Mouse (Mus musculus): ENCODE data around the gene Trappc13.
"Not testable (repeated sequence)": the region's sequence is repeated elsewhere in the genome, so short reads cannot be mapped to it uniquely, and the experiment has no call there.

Gene Trappc13

GRCm38 (mm10) chr13:104177796-104178649, at the start of gene Trappc13:
Gene Trappc13 (minus strand): TSS chr13:104178469.
- no peak for DNase-seq (ENCODE audit: low spot score)

DNA sequence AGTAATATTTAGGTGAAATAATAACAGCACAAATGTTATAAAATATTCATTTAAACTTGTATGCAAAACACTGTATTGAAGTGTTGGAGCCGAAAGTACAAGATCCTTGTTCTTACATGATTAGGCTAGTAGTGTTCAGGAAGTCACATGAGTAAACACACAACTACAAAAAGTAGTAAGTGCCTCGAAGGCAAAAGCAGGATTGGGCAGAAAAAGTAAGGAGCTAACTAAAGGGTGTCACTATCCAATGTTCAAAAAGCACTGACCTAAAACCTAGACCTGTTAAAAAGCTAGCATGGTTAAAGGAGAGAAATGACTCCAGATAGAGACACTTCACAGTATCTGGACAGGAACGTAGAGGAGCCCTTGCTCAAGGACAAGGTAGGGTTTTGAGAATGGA, 49.2 kb upstream of the Trappc13 start:
- DNase-seq (ENCODE audit: low spot score), result no peak

DNA sequence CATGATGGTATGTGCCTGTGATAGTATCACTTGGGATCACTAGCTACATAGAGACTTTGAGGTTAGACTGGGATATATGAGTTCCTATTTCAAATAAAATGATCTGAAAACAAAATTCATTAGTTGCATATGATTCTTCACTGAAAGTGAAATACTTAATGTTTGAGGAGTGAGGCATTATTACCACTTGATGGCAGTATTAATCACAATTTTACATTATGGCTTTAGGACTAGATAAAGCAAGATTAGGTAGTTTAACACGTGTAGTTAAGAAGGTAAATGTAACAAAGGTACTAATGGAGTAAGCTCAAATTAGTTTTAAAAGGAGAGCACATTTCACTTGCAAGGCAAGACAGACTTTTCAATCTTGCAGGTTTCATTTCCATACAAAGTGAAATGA, 26.0 kb upstream of the Trappc13 start:
- no peak for DNase-seq (ENCODE audit: low spot score)

DNA sequence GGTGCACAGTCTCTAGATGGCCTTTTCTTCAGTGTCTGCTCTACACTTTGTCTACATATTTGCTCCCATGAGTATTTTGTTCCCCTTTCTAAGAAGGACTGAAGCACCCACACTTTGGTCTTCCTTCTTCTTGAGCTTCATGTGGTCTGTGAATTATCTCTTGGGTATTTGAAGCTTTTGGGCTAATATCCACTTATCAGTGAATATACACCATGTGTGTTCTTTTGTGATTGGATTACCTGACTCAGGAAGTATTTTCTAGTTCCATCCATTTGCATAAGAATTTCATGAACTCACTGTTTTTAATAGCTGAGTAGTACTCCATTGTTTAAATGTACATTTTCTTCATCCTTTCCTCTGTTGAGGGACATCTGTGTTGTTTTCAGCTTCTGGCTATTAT, 17.6 kb upstream of the Trappc13 start:
- DNase-seq (ENCODE audit: low spot score), result not testable (repeated sequence)

DNA sequence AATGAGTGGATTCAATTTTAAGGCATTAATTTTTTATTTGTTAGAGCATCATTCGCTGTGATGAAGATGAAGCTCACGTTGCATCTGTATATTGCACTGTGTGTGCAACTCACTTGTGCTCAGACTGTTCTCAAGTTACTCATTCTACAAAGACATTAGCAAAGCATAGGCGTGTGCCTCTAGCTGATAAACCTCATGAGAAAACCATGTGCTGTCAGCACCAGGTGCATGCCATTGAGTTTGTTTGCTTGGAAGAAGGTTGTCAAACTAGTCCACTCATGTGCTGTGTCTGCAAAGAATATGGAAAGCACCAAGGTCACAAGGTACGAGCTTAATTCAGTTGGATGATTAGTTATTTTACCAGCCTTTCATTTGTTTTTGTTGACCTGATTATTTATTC, 9.1 kb upstream of the Trappc13 start:
- no peak for DNase-seq (ENCODE audit: low spot score)

DNA sequence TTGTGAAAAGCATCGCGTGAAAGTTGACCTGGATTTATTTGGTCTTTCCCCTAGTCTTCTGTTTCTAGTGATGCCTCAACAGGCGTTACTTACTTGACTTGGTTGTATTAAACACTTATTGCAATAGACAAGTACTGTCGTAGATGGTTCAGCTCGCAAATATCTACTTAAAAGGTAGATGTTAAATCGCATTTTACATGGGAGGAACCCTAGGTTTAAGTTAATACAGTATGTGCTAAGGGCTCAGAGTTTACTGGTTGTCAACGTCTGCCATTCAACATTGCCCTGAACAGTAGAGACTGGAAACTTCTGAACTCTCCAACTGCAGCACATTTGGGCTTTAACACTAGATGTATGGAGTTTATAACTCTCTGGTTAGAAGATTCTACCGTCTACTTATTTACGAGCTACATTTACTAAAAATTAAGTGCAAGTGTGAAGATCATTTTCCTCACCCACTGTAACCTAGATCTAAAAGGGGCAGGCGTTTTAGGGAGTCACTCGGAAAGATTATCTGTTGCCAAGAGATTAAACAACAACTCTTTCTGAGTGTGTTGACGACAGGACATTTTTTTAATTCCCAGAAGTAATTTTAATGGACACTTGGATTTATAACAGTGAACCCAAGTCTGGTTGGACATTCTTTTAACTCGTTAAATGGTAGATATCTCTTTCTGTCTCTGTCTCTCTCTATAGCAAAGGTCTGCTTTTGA, 1.1 kb upstream of the Trappc13 start:
- DNase-seq (ENCODE audit: low spot score), result no peak

- DNase-seq (ENCODE audit: low spot score), result peak; percentile 98
Observed at GRCm38 (mm10) chr13:104178650-104179121, 417 bp upstream of the Trappc13 start, which contains the start of gene Trim23. Gene Trim23 (plus strand): TSS chr13:104178797.

- DNase-seq (ENCODE audit: low spot score), result no peak
Observed at GRCm38 (mm10) chr13:104176874-104177273, 1.4 kb downstream of the Trappc13 start.

DNA sequence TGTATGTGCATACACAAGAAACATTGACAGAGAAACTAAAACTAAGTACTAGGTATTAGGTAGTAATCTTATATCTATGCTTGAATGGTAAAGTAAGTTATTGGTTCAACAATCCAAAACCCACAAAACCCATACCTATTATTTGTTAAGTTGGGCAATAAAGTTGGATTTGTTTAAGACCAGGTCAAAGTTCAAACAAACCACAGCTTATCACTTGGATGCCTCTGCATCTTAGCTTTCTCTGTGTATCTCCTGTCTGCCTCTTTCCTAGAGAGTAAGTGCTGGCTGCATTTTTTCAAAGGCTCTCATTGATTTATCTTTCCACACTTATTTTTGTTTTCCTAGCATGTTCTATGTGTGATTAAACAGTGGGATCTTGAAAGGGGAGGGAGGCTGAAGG, 5.8 kb downstream of the Trappc13 start:
- no peak for DNase-seq (ENCODE audit: low spot score)

DNA sequence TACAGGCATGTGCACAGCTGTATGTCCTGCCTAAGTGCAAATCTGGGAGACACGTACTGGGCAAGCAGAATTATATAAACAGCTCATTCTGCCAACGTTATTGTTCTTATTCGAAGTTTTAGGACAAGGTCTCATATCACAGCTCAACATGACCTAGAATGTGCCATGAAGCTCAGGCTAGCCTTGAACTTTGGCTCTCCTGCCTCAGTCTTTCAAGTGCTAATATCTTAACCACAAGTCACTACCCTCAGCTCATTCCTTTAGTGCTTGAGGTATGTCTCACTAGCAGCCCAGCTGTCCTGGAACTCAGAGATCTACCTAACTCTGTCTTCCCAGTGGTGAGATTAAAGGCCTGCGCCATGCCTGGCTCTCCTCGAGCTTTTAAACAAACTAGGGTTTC, 6.6 kb downstream of the Trappc13 start:
- DNase-seq (ENCODE audit: low spot score), result no peak

- no peak for DNase-seq (ENCODE audit: low spot score)
Observed at GRCm38 (mm10) chr13:104155686-104156085, 22.6 kb downstream of the Trappc13 start.

DNA sequence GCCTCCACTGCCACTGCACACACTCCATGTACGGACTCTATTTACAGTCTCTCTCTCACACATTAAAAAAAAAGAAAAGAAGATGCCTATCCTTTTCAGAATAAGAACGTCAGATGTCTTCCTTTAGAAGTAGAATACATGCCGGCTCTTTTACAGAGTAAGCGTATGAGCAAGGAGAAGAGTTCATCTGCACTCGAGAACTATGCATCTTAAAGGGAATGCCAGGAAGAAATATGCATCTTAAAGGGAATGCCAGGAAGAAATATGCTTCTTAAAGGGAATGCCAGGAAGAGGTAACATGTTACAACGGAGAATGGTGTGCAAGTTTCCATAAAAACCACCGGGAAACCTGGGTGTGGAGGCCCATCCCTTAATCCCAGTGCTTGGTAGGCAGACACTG, 23.2 kb downstream of the Trappc13 start:
- no peak for DNase-seq (ENCODE audit: low spot score)

- no peak for DNase-seq (ENCODE audit: low spot score)
Observed at GRCm38 (mm10) chr13:104154180-104154579, 24.1 kb downstream of the Trappc13 start.

GRCm38 (mm10) chr13:104145646-104146045, 32.6 kb downstream of the Trappc13 start:
- DNase-seq (ENCODE audit: low spot score), result no peak

- DNase-seq (ENCODE audit: low spot score), result no peak
Observed at GRCm38 (mm10) chr13:104144871-104145270, 33.4 kb downstream of the Trappc13 start.

DNA sequence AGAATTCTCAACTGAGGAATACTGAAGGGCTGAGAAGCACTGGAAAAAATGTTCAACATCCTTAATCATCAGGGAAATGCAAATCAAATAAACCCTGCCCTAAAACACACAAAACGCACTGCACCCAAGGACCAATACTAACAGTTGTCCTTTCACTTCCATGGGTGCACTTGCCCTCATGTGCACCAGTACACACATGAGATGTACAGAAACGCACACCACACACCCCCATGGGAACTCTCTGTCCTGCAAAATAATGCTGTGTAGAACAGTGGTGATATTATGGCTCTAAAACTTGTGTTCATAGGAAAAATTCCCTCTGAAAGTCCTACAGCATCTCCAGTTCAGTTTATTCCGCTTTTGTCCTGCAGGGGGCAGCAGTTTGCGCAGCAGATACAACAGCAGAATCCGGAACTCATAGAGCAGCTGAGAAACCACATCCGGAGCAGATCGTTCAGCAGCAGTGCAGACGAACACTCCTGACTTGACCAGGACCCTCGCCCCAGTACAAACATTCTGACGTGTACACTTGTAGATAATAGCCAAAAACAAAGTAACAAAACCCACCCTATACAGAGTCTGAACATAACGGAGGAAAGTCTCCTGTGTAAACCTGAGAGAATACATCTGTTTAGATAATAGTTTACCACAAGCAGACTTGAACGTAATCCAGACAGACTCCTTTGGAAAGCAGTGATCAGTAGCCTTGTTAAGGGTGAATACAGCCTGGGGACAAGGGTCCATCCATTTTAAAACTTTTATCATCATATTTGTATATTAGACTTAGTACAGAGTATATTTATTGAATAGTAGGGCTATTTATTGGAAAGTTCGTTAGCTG, 38.7 kb downstream of the Trappc13 start:
- DNase-seq (ENCODE audit: low spot score), result peak; percentile 80

- no peak for DNase-seq (ENCODE audit: low spot score)
Observed at GRCm38 (mm10) chr13:104134510-104135085, 43.7 kb downstream of the Trappc13 start.

DNA sequence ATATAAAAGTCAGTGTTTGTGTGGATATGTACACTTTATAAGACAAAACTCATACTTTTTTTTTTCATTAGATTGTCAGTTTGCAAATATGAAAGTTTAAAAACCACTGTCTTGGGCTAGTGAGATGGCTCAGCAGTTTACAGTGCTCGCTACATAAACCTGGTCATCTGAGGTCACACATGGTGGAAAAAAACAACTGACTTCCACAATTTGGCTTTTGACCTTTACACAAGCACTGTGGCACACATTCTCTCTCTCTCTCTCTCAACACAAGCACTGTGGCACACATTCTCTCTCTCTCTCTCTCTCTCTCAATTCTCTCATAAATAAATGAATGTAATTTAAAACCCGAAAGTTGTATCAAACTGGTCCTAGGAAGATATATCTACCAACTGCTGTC, 45.7 kb downstream of the Trappc13 start:
- no peak for DNase-seq (ENCODE audit: low spot score)

DNA sequence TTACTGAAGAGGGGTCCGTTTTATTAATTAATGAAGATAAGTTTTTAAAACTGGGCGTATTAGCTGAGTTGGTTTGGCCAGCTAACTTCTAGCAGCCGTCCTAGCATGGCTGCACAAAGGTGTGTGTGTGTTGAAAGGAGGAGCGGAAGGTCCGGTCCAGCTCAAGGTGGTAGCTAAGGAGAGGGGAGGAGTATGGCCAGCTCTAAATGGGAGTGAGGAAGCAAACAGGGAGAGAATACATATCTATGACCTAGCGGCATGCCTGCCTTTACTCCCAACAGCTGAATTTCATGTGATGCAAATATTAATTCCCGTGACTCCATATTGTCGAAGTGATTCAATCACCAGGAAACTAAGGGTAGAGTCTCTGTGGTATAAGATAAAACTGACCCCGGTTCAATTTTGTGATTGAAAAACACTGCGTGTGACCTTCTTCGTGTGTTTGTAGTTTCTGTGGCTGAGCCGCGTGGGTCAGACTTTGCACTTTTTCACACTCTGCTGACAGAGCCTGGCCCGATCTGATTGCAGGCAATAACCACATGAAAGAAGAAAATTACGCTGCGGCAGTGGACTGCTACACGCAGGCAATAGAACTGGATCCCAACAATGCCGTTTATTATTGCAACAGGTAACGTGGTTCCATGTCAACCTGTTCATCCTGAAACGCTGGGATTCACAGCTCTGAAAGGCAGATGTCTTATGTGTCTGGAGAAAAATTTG, 54.4 kb downstream of the Trappc13 start:
- no peak for DNase-seq (ENCODE audit: low spot score)

GRCm38 (mm10) chr13:104122078-104122840, 56.0 kb downstream of the Trappc13 start:
- no peak for DNase-seq (ENCODE audit: low spot score)

Measured in lung, postnatal 25 days (tissue).